Mouse (Mus musculus): ENCODE data around the gene Gm47969. TPM values are rescaled to one million over a fixed set of nuclear protein-coding genes. Genes with fewer than 3 reads are reported as not detected.

Gm47969 gene
- total RNA-seq, 2 experiments from 2014 or later, result not detected

DNA sequence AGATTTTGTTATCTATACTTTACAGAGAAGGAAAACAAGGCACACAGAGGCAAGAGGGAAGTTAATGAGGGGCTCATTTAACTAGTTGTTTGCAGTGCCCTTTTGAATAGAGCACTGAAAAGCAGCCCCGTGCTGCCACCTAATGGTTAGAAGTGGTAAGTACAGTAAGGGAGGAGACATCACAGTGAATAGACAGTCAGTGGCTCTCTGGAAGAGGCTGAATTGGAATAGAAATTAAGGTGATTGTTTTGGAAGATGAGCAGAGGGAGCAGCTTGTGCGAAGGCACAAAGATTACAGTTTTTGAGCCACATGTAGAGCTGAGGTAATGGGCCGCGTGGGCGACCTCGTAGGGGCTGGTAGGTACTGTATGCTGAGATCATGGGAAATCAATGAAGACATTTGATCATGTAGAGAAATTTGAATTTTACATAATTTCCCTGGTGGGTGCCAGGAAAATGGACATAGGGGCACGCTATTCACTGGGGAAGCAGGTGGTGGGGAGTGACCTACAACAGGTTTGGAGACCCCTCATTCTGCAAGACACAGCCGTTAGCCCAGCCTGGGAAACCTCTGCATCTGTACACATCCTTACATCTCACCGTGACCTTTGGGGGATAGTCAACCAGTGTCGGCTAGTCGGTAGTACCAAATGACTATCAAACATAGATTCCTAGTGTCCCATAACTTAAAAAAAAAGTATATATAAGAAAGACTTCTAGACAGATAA lies 31.6 kb downstream of the Gm47969 start:
- DNase-seq, result no peak

DNA sequence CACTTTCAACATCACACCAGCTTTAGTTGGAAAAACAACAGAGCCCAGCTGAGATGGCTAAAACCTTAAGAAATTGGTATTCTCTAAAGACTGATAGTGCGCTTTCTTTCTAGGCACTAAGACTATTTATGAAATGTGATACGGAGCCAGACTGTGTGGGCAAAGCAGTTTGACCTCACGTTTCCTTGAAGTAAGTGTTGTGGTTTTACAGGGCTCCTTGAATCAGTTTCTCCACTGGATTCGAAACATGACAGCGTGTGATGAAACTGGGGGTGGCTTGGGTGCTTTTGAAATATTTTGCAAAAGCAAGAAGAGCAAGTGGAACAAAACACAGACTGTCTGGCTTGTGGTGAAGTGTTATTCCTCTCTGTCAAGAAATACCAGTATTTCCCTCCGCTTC lies 32.3 kb downstream of the Gm47969 start:
- DNase-seq, result no peak

DNA sequence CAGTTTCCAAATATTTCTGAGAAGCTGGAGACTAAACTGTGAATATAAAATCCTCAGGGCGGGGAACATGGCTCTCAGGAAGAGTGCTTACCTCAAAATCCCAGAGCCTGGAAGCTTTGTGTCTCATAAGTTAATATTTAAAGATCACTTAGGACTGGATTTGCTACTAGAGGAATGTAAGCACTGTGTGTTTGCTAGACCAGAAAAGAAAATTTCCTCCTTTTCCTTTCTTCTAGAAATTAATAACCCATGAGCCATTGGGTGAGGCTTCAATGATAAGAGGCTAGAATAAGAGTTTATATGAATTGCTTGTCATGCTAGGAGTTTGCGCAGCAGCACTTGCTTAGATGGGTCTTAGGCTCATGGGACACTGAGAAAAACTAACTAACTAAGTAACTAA lies 40.1 kb downstream of the Gm47969 start:
- no peak for DNase-seq

DNA sequence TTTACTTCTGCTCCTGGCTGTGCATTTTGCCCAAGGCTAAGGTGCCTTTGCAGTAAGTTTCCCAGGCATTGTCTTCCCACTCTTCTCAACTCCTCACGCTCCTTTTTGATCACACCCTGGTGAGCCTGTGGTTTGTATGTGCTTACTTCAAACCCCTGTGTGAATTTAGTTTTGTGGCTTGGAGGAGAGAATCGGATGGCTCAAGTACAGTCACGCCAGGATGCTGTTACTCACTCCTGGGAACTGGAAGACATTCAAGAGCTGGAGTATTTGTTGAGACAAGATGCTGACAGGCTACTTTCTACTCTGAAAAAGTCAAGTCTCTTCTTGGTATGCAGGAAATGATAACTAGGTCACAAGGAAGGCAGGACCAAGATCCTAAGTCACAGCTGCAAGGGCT lies 46.5 kb downstream of the Gm47969 start:
- no peak for DNase-seq

Other genes starting within 250 kb of the Gm47969 start
- 10 to 100 TPM; 23.3 to 24.9 TPM for gene Agfg1, start 205.4 kb upstream of the Gm47969 start, total RNA-seq (2021)
- not detected for gene A030005L19Rik, start 131.6 kb upstream of the Gm47969 start, total RNA-seq (2021)
- not detected for gene A030014E15Rik, start 120.0 kb upstream of the Gm47969 start, total RNA-seq (2021)
- not detected for gene Gm6217, start 113.5 kb upstream of the Gm47969 start, total RNA-seq (2021)
- not detected for gene A030003K21Rik, start 101.5 kb upstream of the Gm47969 start, total RNA-seq (2021)
- gene Gm7544, start 88.9 kb upstream of the Gm47969 start, total RNA-seq (2021), result not detected
- gene Gm47955, start 84.6 kb upstream of the Gm47969 start, total RNA-seq (2021), result not detected
- gene Gm47959, start 44.4 kb upstream of the Gm47969 start, total RNA-seq (2021), result not detected
- not detected for gene Slc19a3, start 6.5 kb upstream of the Gm47969 start, total RNA-seq (2021)
- gene Krtap28-10, start 2.5 kb upstream of the Gm47969 start, total RNA-seq (2021), result not detected
- gene A030005K14Rik, start 14.4 kb downstream of the Gm47969 start, total RNA-seq (2021), result not detected
- not detected for gene Krtap28-13, start 16.0 kb downstream of the Gm47969 start, total RNA-seq (2021)
- not detected for gene Ccl20, start 71.8 kb downstream of the Gm47969 start, total RNA-seq (2021)
- not detected for gene Daw1, start 114.8 kb downstream of the Gm47969 start, total RNA-seq (2021)

Data from gastrocnemius, postnatal 25 days (tissue).